Mouse (Mus musculus): ENCODE measurements around the gene Ddx18. TPM values are rescaled to one million over a fixed set of nuclear protein-coding genes. Genes with fewer than 3 reads are reported as not detected.

Ddx18 gene
- polyA plus RNA-seq, 1 experiment: 35.6 TPM

GRCm38 (mm10) chr1:121529286-121529685 lies 38.5 kb downstream of the Ddx18 start:
- Histone ChIP-seq H3K4me1 (ENCODE audit: control insufficient read depth, insufficient read depth, low read length) (peaks cover 1% of the 10 kb centered on the region; the same call in 1 of the 2 replicates), H3K4me3 (ENCODE audit: insufficient read depth, low read length) (no peak overlapping the region), H3K27ac (ENCODE audit: insufficient read depth, low read length) (no peak overlapping the region)
- TF ChIP-seq POLR2A (IDR thresholded peaks at IDR 0.05; ENCODE audit: extremely low read depth, insufficient read depth, low read length): no peak
- TF ChIP-seq CTCF (IDR thresholded peaks at IDR 0.05; ENCODE audit: extremely low read depth, insufficient read depth, low read length): no peak

GRCm38 (mm10) chr1:121528399-121528720 lies 39.4 kb downstream of the Ddx18 start, which contains the start of gene Htr5b:
Gene Htr5b (minus strand): TSS chr1:121528465.
- H3K4me1 ChIP-seq (ENCODE audit: control insufficient read depth, insufficient read depth, low read length): peaks cover 1% of the 10 kb centered on the region; the same call in 1 of the 2 replicates
- no peak within 1 kb of the TSS for H3K27ac ChIP-seq (ENCODE audit: insufficient read depth, low read length)
- peak within 1 kb of the TSS; percentile 22 for H3K4me3 ChIP-seq (ENCODE audit: insufficient read depth, low read length)
- no peak for TF ChIP-seq CTCF (IDR thresholded peaks at IDR 0.05; ENCODE audit: extremely low read depth, insufficient read depth, low read length)

- peaks cover 1% of the 10 kb centered on the region; the same call in 1 of the 2 replicates for H3K4me1 ChIP-seq (ENCODE audit: control insufficient read depth, insufficient read depth, low read length)
- no peak for TF ChIP-seq CTCF (IDR thresholded peaks at IDR 0.05; ENCODE audit: extremely low read depth, insufficient read depth, low read length)
- no peak for TF ChIP-seq POLR2A (IDR thresholded peaks at IDR 0.05; ENCODE audit: extremely low read depth, insufficient read depth, low read length)
- H3K27ac ChIP-seq (ENCODE audit: insufficient read depth, low read length): no peak overlapping the region
- H3K4me3 ChIP-seq (ENCODE audit: insufficient read depth, low read length): peak overlapping the region; percentile 22
These were observed 40.0 kb downstream of the Ddx18 start for GRCm38 (mm10) chr1:121527600-121528398.

- H3K4me3 ChIP-seq (ENCODE audit: insufficient read depth, low read length): peak overlapping the region; percentile 22; the same call in 1 of the 2 replicates
- H3K27ac ChIP-seq (ENCODE audit: insufficient read depth, low read length): no peak overlapping the region
- H3K4me1 ChIP-seq (ENCODE audit: control insufficient read depth, insufficient read depth, low read length): peaks cover 1% of the 10 kb centered on the region; the same call in 1 of the 2 replicates
- TF ChIP-seq CTCF (IDR thresholded peaks at IDR 0.05; ENCODE audit: extremely low read depth, insufficient read depth, low read length) (no peak), POLR2A (IDR thresholded peaks at IDR 0.05; ENCODE audit: extremely low read depth, insufficient read depth, low read length) (no peak)
These were observed 40.7 kb downstream of the Ddx18 start for GRCm38 (mm10) chr1:121527061-121527460.

- TF ChIP-seq POLR2A (IDR thresholded peaks at IDR 0.05; ENCODE audit: extremely low read depth, insufficient read depth, low read length) (no peak), CTCF (IDR thresholded peaks at IDR 0.05; ENCODE audit: extremely low read depth, insufficient read depth, low read length) (no peak)
These were observed 49.2 kb downstream of the Ddx18 start for GRCm38 (mm10) chr1:121518609-121519008.

GRCm38 (mm10) chr1:121511966-121512365 lies 55.8 kb downstream of the Ddx18 start:
- TF ChIP-seq CTCF (IDR thresholded peaks at IDR 0.05; ENCODE audit: extremely low read depth, insufficient read depth, low read length) (no peak), POLR2A (IDR thresholded peaks at IDR 0.05; ENCODE audit: extremely low read depth, insufficient read depth, low read length) (no peak)
- H3K4me1 ChIP-seq (ENCODE audit: control insufficient read depth, insufficient read depth, low read length): no peaks in the 10 kb centered on the region

More at GRCm38 (mm10) chr1:121518609-121519008, 49.2 kb downstream of the Ddx18 start:
- Histone ChIP-seq H3K4me3 (ENCODE audit: insufficient read depth, low read length) (no peak overlapping the region), H3K4me1 (ENCODE audit: control insufficient read depth, insufficient read depth, low read length) (no peaks in the 10 kb centered on the region), H3K27ac (ENCODE audit: insufficient read depth, low read length) (no peak overlapping the region)

GRCm38 (mm10) chr1:121511186-121511585 lies 56.6 kb downstream of the Ddx18 start:
- TF ChIP-seq POLR2A (IDR thresholded peaks at IDR 0.05; ENCODE audit: extremely low read depth, insufficient read depth, low read length): no peak
- no peak for TF ChIP-seq CTCF (IDR thresholded peaks at IDR 0.05; ENCODE audit: extremely low read depth, insufficient read depth, low read length)
- Histone ChIP-seq H3K4me3 (ENCODE audit: insufficient read depth, low read length) (no peak overlapping the region), H3K27ac (ENCODE audit: insufficient read depth, low read length) (no peak overlapping the region), H3K4me1 (ENCODE audit: control insufficient read depth, insufficient read depth, low read length) (no peaks in the 10 kb centered on the region)

More at GRCm38 (mm10) chr1:121511966-121512365, 55.8 kb downstream of the Ddx18 start:
- Histone ChIP-seq H3K4me3 (ENCODE audit: insufficient read depth, low read length) (no peak overlapping the region), H3K27ac (ENCODE audit: insufficient read depth, low read length) (no peak overlapping the region)

GRCm38 (mm10) chr1:121510420-121511140 lies 57.2 kb downstream of the Ddx18 start:
- Histone ChIP-seq H3K4me1 (ENCODE audit: control insufficient read depth, insufficient read depth, low read length) (no peaks in the 10 kb centered on the region), H3K4me3 (ENCODE audit: insufficient read depth, low read length) (no peak overlapping the region), H3K27ac (ENCODE audit: insufficient read depth, low read length) (no peak overlapping the region)
- TF ChIP-seq POLR2A (IDR thresholded peaks at IDR 0.05; ENCODE audit: extremely low read depth, insufficient read depth, low read length) (no peak), CTCF (IDR thresholded peaks at IDR 0.05; ENCODE audit: extremely low read depth, insufficient read depth, low read length) (no peak)

GRCm38 (mm10) chr1:121508729-121509128 lies 59.1 kb downstream of the Ddx18 start:
- H3K4me3 ChIP-seq (ENCODE audit: insufficient read depth, low read length): no peak overlapping the region
- TF ChIP-seq CTCF (IDR thresholded peaks at IDR 0.05; ENCODE audit: extremely low read depth, insufficient read depth, low read length): no peak
- no peak for TF ChIP-seq POLR2A (IDR thresholded peaks at IDR 0.05; ENCODE audit: extremely low read depth, insufficient read depth, low read length)
- H3K4me1 ChIP-seq (ENCODE audit: control insufficient read depth, insufficient read depth, low read length): no peaks in the 10 kb centered on the region
- no peak overlapping the region for H3K27ac ChIP-seq (ENCODE audit: insufficient read depth, low read length)

Other genes starting within 250 kb of the Ddx18 start
- gene Insig2, start 235.4 kb downstream of the Ddx18 start, polyA plus RNA-seq (2012; rRNA removed): 44.5 and 44.7 TPM in 2 replicates
- 16.0 and 16.4 TPM in 2 replicates for gene Ccdc93, start 136.9 kb downstream of the Ddx18 start, polyA plus RNA-seq (2012; rRNA removed)
- 1.0 and 1.7 TPM in 2 replicates for gene Htr5b, start 39.5 kb downstream of the Ddx18 start, polyA plus RNA-seq (2012; rRNA removed)

All from cortical plate, adult 2 months (tissue).